Mouse (Mus musculus): ENCODE data around the gene Mob2.

DNA sequence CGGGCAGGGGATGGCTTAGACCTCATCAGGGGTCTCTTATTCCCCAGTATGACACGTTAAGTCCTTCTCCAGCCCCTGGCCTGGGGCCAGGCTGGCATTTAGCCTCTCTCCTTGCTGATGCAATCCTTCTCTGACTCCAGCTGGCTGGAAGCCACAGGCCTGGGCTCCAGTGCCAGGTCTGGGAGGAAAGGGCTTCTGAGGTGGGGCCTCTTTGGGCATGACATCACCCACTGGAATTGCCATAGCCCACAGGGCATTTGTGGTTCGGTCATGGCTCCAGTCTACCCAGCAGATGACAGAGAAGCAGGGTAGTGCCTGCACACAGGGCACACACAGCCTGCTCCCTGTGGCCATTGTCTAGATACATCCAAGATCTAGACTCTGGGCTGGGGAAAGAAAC, 24.0 kb upstream of the Mob2 start:
- no peak for TF ChIP-seq CTCF (IDR thresholded peaks at IDR 0.05; ENCODE audit: low read depth)
- TF ChIP-seq EP300 (IDR thresholded peaks at IDR 0.05; ENCODE audit: low read depth) = no peak

Measured in heart, postnatal 0 days (tissue).